Mouse (Mus musculus): ENCODE measurements around the gene Hivep3. TPM values are rescaled to one million over a fixed set of nuclear protein-coding genes. Genes with fewer than 3 reads are reported as not detected.

Gene Hivep3
- polyA plus RNA-seq, 1 experiment, result 1.4 TPM

GRCm38 (mm10) chr4:120162586-120162985, 429.0 kb downstream of the Hivep3 start:
- H3K4me3 ChIP-seq (ENCODE audit: insufficient read depth, poor library complexity, severe bottlenecking), result no peak overlapping the region
- no peaks in the 10 kb centered on the region for H3K79me3 ChIP-seq (ENCODE audit: low read depth)
- H3K27me3 ChIP-seq (ENCODE audit: control insufficient read depth, insufficient read depth, insufficient read length), result no peaks in the 10 kb centered on the region
- H3K79me2 ChIP-seq (ENCODE audit: control insufficient read depth, insufficient read depth), result no peaks in the 10 kb centered on the region
- H3K36me3 ChIP-seq (ENCODE audit: control insufficient read depth, insufficient read depth), result no peaks in the 10 kb centered on the region
- H3ac ChIP-seq (ENCODE audit: control insufficient read depth, insufficient read length, low read depth), result no peak overlapping the region
- TF ChIP-seq MYOG (IDR thresholded peaks at IDR 0.05; ENCODE audit: control insufficient read depth, extremely low read depth, insufficient read length), result no peak
- no peak for TF ChIP-seq CTCF (IDR thresholded peaks at IDR 0.05; ENCODE audit: control insufficient read depth, insufficient read depth, insufficient read length)
- no peak for TF ChIP-seq MYOD1 (IDR thresholded peaks at IDR 0.05; ENCODE audit: control insufficient read depth, insufficient read length, low read depth)
- no peak for TF ChIP-seq CEBPB (IDR thresholded peaks at IDR 0.05; ENCODE audit: low read depth)
- TF ChIP-seq FOSL1 (IDR thresholded peaks at IDR 0.05; ENCODE audit: insufficient read depth, low read length, poor library complexity, severe bottlenecking), result no peak
- no peak for TF ChIP-seq MAX (IDR thresholded peaks at IDR 0.05)
- TF ChIP-seq USF1 (IDR thresholded peaks at IDR 0.05; ENCODE audit: low read depth), result no peak

GRCm38 (mm10) chr4:120163242-120163641, 429.7 kb downstream of the Hivep3 start:
- Histone ChIP-seq H3ac (ENCODE audit: control insufficient read depth, insufficient read length, low read depth) (no peak overlapping the region), H3K27me3 (ENCODE audit: control insufficient read depth, insufficient read depth, insufficient read length) (no peaks in the 10 kb centered on the region), H3K4me3 (ENCODE audit: insufficient read depth, poor library complexity, severe bottlenecking) (no peak overlapping the region), H3K79me2 (ENCODE audit: control insufficient read depth, insufficient read depth) (no peaks in the 10 kb centered on the region), H3K79me3 (ENCODE audit: low read depth) (no peaks in the 10 kb centered on the region), H3K36me3 (ENCODE audit: control insufficient read depth, insufficient read depth) (no peaks in the 10 kb centered on the region)
- TF ChIP-seq CEBPB (IDR thresholded peaks at IDR 0.05; ENCODE audit: low read depth) (no peak), USF1 (IDR thresholded peaks at IDR 0.05; ENCODE audit: low read depth) (no peak), MYOD1 (IDR thresholded peaks at IDR 0.05; ENCODE audit: control insufficient read depth, insufficient read length, low read depth) (no peak), MAX (IDR thresholded peaks at IDR 0.05) (no peak), MYOG (IDR thresholded peaks at IDR 0.05; ENCODE audit: control insufficient read depth, extremely low read depth, insufficient read length) (no peak), CTCF (IDR thresholded peaks at IDR 0.05; ENCODE audit: control insufficient read depth, insufficient read depth, insufficient read length) (no peak), FOSL1 (IDR thresholded peaks at IDR 0.05; ENCODE audit: insufficient read depth, low read length, poor library complexity, severe bottlenecking) (no peak)

- Histone ChIP-seq H3K4me3 (ENCODE audit: insufficient read depth, poor library complexity, severe bottlenecking) (no peak overlapping the region), H3K36me3 (ENCODE audit: control insufficient read depth, insufficient read depth) (no peaks in the 10 kb centered on the region), H3K79me3 (ENCODE audit: low read depth) (no peaks in the 10 kb centered on the region), H3ac (ENCODE audit: control insufficient read depth, insufficient read length, low read depth) (no peak overlapping the region), H3K79me2 (ENCODE audit: control insufficient read depth, insufficient read depth) (no peaks in the 10 kb centered on the region), H3K27me3 (ENCODE audit: control insufficient read depth, insufficient read depth, insufficient read length) (no peaks in the 10 kb centered on the region)
- TF ChIP-seq CTCF (IDR thresholded peaks at IDR 0.05; ENCODE audit: control insufficient read depth, insufficient read depth, insufficient read length), result no peak
- TF ChIP-seq MAX (IDR thresholded peaks at IDR 0.05), result no peak
- TF ChIP-seq CEBPB (IDR thresholded peaks at IDR 0.05; ENCODE audit: low read depth), result no peak
- TF ChIP-seq MYOD1 (IDR thresholded peaks at IDR 0.05; ENCODE audit: control insufficient read depth, insufficient read length, low read depth), result no peak
- TF ChIP-seq USF1 (IDR thresholded peaks at IDR 0.05; ENCODE audit: low read depth), result no peak
- no peak for TF ChIP-seq MYOG (IDR thresholded peaks at IDR 0.05; ENCODE audit: control insufficient read depth, extremely low read depth, insufficient read length)
- no peak for TF ChIP-seq FOSL1 (IDR thresholded peaks at IDR 0.05; ENCODE audit: insufficient read depth, low read length, poor library complexity, severe bottlenecking)
Measured at GRCm38 (mm10) chr4:120164316-120164715, 430.7 kb downstream of the Hivep3 start.

GRCm38 (mm10) chr4:120167778-120168177, 434.2 kb downstream of the Hivep3 start:
- Histone ChIP-seq H3ac (ENCODE audit: control insufficient read depth, insufficient read length, low read depth) (no peak overlapping the region), H3K79me3 (ENCODE audit: low read depth) (no peaks in the 10 kb centered on the region), H3K27me3 (ENCODE audit: control insufficient read depth, insufficient read depth, insufficient read length) (no peaks in the 10 kb centered on the region), H3K79me2 (ENCODE audit: control insufficient read depth, insufficient read depth) (no peaks in the 10 kb centered on the region), H3K36me3 (ENCODE audit: control insufficient read depth, insufficient read depth) (no peaks in the 10 kb centered on the region), H3K4me3 (ENCODE audit: insufficient read depth, poor library complexity, severe bottlenecking) (no peak overlapping the region)
- TF ChIP-seq CTCF (IDR thresholded peaks at IDR 0.05; ENCODE audit: control insufficient read depth, insufficient read depth, insufficient read length), result no peak
- TF ChIP-seq USF1 (IDR thresholded peaks at IDR 0.05; ENCODE audit: low read depth), result no peak
- TF ChIP-seq FOSL1 (IDR thresholded peaks at IDR 0.05; ENCODE audit: insufficient read depth, low read length, poor library complexity, severe bottlenecking), result no peak

- Histone ChIP-seq H3K27me3 (ENCODE audit: control insufficient read depth, insufficient read depth, insufficient read length) (no peaks in the 10 kb centered on the region), H3K79me2 (ENCODE audit: control insufficient read depth, insufficient read depth) (no peaks in the 10 kb centered on the region), H3K79me3 (ENCODE audit: low read depth) (no peaks in the 10 kb centered on the region), H3K4me3 (ENCODE audit: insufficient read depth, poor library complexity, severe bottlenecking) (no peak overlapping the region), H3ac (ENCODE audit: control insufficient read depth, insufficient read length, low read depth) (no peak overlapping the region), H3K36me3 (ENCODE audit: control insufficient read depth, insufficient read depth) (no peaks in the 10 kb centered on the region)
- TF ChIP-seq MYOD1 (IDR thresholded peaks at IDR 0.05; ENCODE audit: control insufficient read depth, insufficient read length, low read depth) (no peak), USF1 (IDR thresholded peaks at IDR 0.05; ENCODE audit: low read depth) (no peak), MYOG (IDR thresholded peaks at IDR 0.05; ENCODE audit: control insufficient read depth, extremely low read depth, insufficient read length) (no peak), CEBPB (IDR thresholded peaks at IDR 0.05; ENCODE audit: low read depth) (no peak), MAX (IDR thresholded peaks at IDR 0.05) (no peak), FOSL1 (IDR thresholded peaks at IDR 0.05; ENCODE audit: insufficient read depth, low read length, poor library complexity, severe bottlenecking) (no peak)
Measured at GRCm38 (mm10) chr4:120168346-120168745, 434.8 kb downstream of the Hivep3 start.

- TF ChIP-seq CEBPB (IDR thresholded peaks at IDR 0.05; ENCODE audit: low read depth), result no peak
- no peak for TF ChIP-seq CTCF (IDR thresholded peaks at IDR 0.05; ENCODE audit: control insufficient read depth, insufficient read depth, insufficient read length)
- no peak for TF ChIP-seq MYOD1 (IDR thresholded peaks at IDR 0.05; ENCODE audit: control insufficient read depth, insufficient read length, low read depth)
- TF ChIP-seq MAX (IDR thresholded peaks at IDR 0.05), result no peak
- TF ChIP-seq FOSL1 (IDR thresholded peaks at IDR 0.05; ENCODE audit: insufficient read depth, low read length, poor library complexity, severe bottlenecking), result no peak
- no peak for TF ChIP-seq USF1 (IDR thresholded peaks at IDR 0.05; ENCODE audit: low read depth)
- no peak for TF ChIP-seq MYOG (IDR thresholded peaks at IDR 0.05; ENCODE audit: control insufficient read depth, extremely low read depth, insufficient read length)
- H3K36me3 ChIP-seq (ENCODE audit: control insufficient read depth, insufficient read depth), result no peaks in the 10 kb centered on the region
- no peak overlapping the region for H3K4me3 ChIP-seq (ENCODE audit: insufficient read depth, poor library complexity, severe bottlenecking)
- no peaks in the 10 kb centered on the region for H3K79me2 ChIP-seq (ENCODE audit: control insufficient read depth, insufficient read depth)
- no peaks in the 10 kb centered on the region for H3K79me3 ChIP-seq (ENCODE audit: low read depth)
- H3ac ChIP-seq (ENCODE audit: control insufficient read depth, insufficient read length, low read depth), result no peak overlapping the region
- no peaks in the 10 kb centered on the region for H3K27me3 ChIP-seq (ENCODE audit: control insufficient read depth, insufficient read depth, insufficient read length)
Measured at GRCm38 (mm10) chr4:120170387-120170936, 436.9 kb downstream of the Hivep3 start.
